Mouse (Mus musculus) testis, adult 2 months (tissue): ENCODE results near the gene Cenpx.

Experiments used
- CTCF ChIP-seq: fragments of 200-500 bp; IDR thresholded peaks from 2 replicates; pipeline ENCODE4 v1.5.1; 2012; ENCODE audit warnings: low read depth, mild to moderate bottlenecking, inconsistent platforms, low read length, moderate library complexity; ENCODE audit not compliant: control insufficient read depth, insufficient read depth, insufficient replicate concordance
- POLR2A ChIP-seq: fragments of 200-500 bp; IDR thresholded peaks from 2 replicates; pipeline ENCODE4 v1.6.1; 2012; ENCODE audit warnings: low read depth, mild to moderate bottlenecking, inconsistent platforms, low read length, moderate library complexity; ENCODE audit not compliant: control insufficient read depth

DNA sequence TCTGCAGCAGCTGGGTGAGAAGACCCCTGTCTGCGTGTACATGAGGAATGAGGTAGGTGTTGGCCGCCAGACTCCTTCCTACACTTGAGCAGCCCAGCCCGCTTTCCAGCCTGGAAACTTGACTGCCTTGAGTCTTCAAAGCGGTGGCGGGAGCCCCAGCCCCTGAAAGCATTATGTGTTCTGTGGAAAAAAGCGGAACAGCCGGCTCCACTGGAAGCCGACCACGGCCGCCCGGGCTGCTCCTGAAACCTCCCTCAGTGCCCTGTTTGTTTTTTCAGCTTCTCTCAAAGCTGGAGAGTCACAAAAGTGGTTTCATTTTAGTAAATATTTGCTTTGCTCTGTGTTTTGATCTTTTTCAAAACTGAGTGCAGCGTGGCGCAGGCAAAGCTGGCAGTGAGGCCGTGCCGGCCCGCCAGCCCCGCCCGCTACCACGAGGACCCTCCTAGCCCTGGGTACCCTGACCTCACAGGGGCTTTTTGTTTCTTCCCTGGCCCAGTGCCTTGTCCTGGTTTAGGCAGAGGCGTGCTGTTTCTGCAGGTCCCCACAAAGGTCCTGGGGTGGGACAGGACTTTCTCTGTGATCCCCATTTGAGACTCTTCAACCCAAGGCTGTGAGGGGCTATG lies 26.8 kb downstream of the Cenpx start:
- no peak for TF ChIP-seq CTCF
- no peak for TF ChIP-seq POLR2A
